7 mouse cellular contexts compared by ENCODE assay signal in genomic region chr5:33782345-33782998, GRCm38 (mm10). TPM values are rescaled to one million over a fixed set of nuclear protein-coding genes. Genes with fewer than 3 reads are reported as not detected.
DNase-seq lines count a peak whose midpoint lies in the region; ATAC-seq lines count a peak whose summit lies in the region.

Gene Letm1, minus strand, starts transcription at chr5:33782817.

- intact Hi-C loops in gastrocnemius, postnatal 36 days (cut with DNase I) = loop anchor here (5.0 kb wide), 1 partner anchor 40 kb away; the partner anchor contains the start of gene Nsd2
- intact Hi-C loops in left cerebral cortex, postnatal 25 days (cut with DNase I) = loop anchor here (1.0 to 2.0 kb wide), 3 partner anchors 38 to 154 kb away; partner anchors contain the start of genes Nelfa and Nsd2

- peak within 1 kb of the TSS; percentile 51 for H3K27ac ChIP-seq in intestine, embryonic 15.5 days
- peak within 1 kb of the TSS; percentile 94 for H3K27ac ChIP-seq in midbrain, embryonic 10.5 days (replicated peaks)

- peak within 1 kb of the TSS; percentile 92 for H3K9ac ChIP-seq in intestine, embryonic 15.5 days

- under 1% methylated on average over 65 of the region's 65 CpGs for WGBS in intestine, embryonic 15.5 days
- under 1% methylated on average over 65 of the region's 65 CpGs for WGBS in midbrain, embryonic 10.5 days

- no peaks in the 10 kb centered on the region for H3K27me3 ChIP-seq in intestine, embryonic 15.5 days (replicated peaks)
- no peaks in the 10 kb centered on the region for H3K27me3 ChIP-seq in midbrain, embryonic 10.5 days (ENCODE audit: low read depth, poor library complexity, severe bottlenecking)

- H3K4me2 ChIP-seq in intestine, embryonic 15.5 days (replicated peaks) = peak within 1 kb of the TSS; percentile 88

- no peaks in the 10 kb centered on the region for H3K9me3 ChIP-seq in intestine, embryonic 15.5 days
- no peaks in the 10 kb centered on the region for H3K9me3 ChIP-seq in midbrain, embryonic 10.5 days (replicated peaks)

- peak; percentile 100 for ATAC-seq in intestine, embryonic 15.5 days

- 0 out of 2 replicates have a peak, but pooled peaks cover 3% of the 10 kb centered on the region for H3K36me3 ChIP-seq in intestine, embryonic 15.5 days
- peaks cover 11% of the 10 kb centered on the region for H3K36me3 ChIP-seq in midbrain, embryonic 10.5 days

- peaks cover 10% of the 10 kb centered on the region for H3K4me1 ChIP-seq in intestine, embryonic 15.5 days (replicated peaks)
- H3K4me1 ChIP-seq in midbrain, embryonic 10.5 days = peaks cover 26% of the 10 kb centered on the region

- H3K4me3 ChIP-seq in intestine, embryonic 15.5 days (replicated peaks) = peak within 1 kb of the TSS; percentile 97
- H3K4me3 ChIP-seq in midbrain, embryonic 10.5 days = peak within 1 kb of the TSS; percentile 93

- DNase-seq in adrenal gland, adult 2 months = peak; percentile 97
- peak; percentile 84 for DNase-seq in embryo, embryonic 11.5 days (ENCODE audit: low read depth, low spot score)
- peak; percentile 88 to 91 for DNase-seq in gastrocnemius, postnatal 36 days
- DNase-seq in left cerebral cortex, postnatal 25 days (ENCODE audit: low spot score in 2 of 2) = peak; percentile 98 to 99
- peak; percentile 95 for DNase-seq in midbrain, embryonic 10.5 days (ENCODE audit: low spot score)
- peak; percentile 88 for DNase-seq in right cerebral cortex, postnatal 4 days

RNA-seq across cellular contexts. Expression of gene Letm1, which starts in this region (rescaled TPM):
- total RNA-seq in adrenal gland, adult 2 months (2021) = 100 to 1,000 TPM; 125 to 156 TPM
- polyA plus RNA-seq in adrenal gland, adult 2 months (2012; rRNA removed) = 116 and 149 TPM in 2 replicates
- total RNA-seq in gastrocnemius, postnatal 36 days (2021) = 10 to 100 TPM; 76.2 to 79.8 TPM
- 42.5 and 49.5 TPM in 2 replicates for polyA plus RNA-seq in intestine, embryonic 15.5 days (2015; fragmentation: Nextera tagmentation; extraction: Ambion mirVana)
- 100 to 1,000 TPM in 1 of 2 experiments, 10 to 100 TPM in 1; 98.7 to 102 TPM for total RNA-seq in left cerebral cortex, postnatal 25 days (2021)
- polyA plus RNA-seq in midbrain, embryonic 10.5 days (2016; fragmentation: Nextera tagmentation; extraction: Ambion mirVana) = 47.7 and 50.6 TPM in 2 replicates

Comparison
In these comparisons a context has a peak if more than half of its experiments do, and no peak if none do; other contexts are left out.
1. Peak in every context shown above with its lines: DNase-seq, ATAC-seq, H3K4me3 ChIP-seq and H3K27ac ChIP-seq.